Mouse (Mus musculus) c-Kit-positive CD71-positive TER-119-negative erythroid progenitor cells, embryonic 14.5 days (primary cell): ENCODE results near the gene Tff3.

Experiments
- DNase-seq: peaks from one replicate; pipeline ENCODE4 v3.0.0-alpha.2; 2013; ENCODE audit warnings: low read depth

The Tff3 gene

DNA sequence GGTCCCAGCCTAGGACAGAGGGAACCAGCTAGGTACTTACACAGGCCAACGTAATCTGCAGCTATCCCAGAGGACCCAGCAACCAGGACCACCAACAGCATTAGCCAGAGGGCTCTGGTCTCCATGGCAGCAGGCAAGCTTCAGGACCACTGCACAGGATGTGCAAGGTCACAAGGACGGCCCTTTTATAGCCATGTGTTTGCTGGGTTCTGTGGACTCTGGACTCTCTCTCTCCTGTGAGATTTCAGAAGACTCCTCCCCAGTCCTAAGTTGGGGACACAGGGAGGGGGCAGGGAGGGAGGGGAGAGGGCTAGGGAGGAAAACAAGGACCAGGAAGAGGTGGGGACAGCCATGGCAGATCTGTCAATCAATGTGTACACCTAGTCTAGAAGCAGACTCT is at the start of gene Tff3:
Tff3 (minus strand) TSS at position 195 of the 400 bp plus-strand sequence.
- no peak for DNase-seq

DNA sequence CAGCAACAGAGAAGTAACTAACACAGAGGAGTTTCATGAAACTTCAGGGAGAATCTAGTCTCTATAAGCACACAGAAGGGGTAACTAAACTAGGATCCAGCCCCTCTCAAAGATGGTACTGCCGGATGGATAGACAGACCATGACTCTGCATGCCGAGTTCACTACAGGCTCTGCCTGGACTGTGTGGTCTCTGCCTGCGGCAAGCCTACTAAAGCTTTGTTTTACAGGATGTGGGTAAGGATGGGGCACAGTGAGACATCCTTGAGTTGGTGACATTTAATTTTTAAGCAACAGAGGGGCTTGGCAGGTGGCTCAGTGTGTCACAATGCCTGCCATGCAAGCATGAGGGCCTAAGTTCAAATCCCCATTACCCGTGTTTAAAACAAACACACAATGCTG is 46.9 kb upstream of the Tff3 start:
- DNase-seq, result no peak

DNA sequence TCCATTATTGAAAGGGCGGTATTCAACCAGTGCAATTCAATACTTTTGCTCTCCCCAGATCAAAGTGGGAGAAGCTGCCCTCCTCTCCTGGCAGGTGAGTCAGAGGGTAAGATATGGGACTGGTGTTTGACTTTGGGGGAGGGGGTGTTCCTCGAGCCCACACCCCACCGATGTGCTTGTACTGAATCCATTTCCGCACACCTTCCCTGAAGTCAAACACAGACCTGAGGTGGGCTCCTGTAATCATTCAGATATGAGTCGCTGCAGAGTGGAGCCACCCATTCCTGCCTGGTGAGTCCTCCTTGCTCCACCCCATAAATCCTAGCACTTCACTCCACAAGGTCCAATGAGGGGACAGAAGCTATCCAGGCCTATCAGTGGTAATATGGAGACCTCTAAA is 40.4 kb upstream of the Tff3 start:
- DNase-seq, result no peak

DNA sequence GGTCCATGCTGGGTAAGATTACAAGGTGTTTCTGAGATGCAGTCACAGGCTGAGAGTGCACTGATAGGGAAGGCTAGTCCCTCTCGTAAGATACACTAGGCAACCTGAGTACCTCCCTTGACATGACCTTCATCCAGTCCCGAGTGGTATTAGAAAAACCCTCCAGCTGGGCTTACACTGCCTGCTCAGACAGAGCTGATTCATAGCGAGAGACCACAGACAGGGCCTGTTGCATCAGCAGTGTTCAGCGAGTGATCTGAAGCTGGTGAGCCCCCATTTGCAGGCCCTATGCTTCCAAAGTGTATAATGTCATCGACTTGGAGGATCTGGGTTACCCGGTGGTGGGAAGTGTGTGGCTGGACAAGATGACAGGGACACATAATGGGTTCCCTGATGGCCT is 35.7 kb upstream of the Tff3 start, which contains the start of gene Tff1:
Tff1 (minus strand) TSS at position 151 of the 400 bp plus-strand sequence.
- DNase-seq, result no peak

DNA sequence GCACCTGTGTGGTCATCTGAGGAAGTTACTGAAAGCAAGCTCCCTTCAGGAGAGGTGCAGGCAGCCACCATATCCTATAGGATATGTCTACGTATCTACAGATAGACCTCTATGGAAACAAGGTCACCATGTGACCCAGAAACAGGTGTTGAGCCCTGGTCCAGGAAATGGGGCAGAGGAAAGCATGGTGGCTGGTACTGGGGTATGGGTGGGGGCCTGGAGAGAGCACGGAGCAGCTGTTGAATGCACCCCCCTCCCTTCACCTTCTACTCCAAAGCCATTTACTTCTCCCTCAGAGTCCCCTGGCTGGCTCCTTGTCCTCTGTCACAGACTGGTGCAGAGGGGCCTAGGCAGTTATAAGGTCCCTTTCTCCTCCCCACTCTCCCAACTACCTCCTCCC is 34.4 kb upstream of the Tff3 start:
- DNase-seq, result no peak

DNA sequence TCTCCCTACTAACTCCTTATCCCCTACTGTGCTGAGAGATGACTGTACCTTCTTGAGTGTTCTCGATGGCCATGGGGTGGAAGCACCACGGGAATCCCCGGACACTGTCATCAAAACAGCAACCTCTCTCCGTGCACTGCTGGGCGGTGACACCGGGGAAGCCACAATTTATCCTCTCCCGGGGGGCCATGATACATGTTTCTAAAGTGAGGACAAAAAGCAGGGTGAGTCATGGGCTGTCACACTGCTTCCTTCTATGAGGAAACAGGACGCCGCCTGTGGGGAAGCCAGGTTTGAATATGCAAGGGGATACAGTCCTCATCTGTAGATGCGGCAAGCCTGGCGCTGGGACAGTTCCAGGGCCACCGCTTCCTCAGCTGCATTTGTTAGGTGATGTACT is 33.2 kb upstream of the Tff3 start:
- DNase-seq, result no peak

DNA sequence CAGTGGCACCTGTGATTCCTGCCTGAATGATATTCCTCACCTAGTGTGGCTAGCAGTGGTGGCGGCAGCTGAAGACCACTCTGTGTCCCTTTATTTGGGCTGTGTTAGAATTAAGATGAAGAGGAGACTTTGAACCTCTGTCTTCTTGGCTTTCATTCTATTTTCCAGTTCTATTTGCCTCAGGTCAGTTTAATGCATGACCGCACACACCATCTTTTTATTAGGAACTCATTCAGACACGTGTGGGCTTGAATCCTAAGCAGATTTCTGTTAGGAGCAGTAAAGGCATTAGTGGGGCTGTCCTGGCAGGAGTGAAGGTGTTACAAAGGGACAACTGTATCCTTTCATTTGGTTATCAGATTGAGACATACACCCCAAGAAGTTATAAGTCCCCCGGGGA is 30.8 kb upstream of the Tff3 start:
- no peak for DNase-seq

DNA sequence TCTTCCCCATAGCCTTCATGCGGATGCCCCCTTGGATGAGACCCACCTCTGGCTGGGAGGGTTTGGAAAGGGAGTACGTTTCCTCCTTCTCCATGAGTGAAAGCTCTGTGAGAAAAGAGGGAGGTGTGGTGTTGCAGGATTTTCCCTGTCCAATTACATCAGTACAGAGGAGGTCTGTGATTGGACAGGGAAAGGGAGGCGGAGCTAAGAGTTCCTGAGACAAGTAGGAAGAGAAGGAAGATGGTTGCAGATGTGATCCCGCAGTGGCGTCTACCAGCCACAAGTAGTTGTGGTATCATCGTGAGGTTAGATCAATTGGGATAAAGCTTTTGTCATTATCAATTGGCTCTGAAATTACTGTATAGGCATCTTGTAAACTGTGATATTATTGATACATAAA is 28.5 kb upstream of the Tff3 start:
- DNase-seq, result no peak

DNA sequence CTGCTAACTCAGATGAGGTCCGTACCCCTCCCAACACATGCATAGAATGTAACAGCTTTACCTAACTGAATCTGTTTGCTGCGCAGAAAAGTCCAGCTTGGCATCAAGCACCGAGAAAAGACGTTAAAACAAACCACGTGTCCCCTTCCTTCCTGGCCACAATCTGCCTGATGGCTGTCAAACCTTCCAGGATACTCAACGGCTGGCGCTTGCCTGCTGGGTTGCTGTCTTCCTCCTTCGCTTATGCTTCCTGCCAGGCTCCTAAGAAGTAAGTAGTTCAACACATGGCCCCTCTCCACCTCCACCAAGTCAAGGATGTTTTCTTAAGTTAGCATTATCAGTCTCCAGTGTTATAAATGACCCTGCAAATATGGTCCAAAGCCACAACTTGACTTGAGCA is 24.3 kb upstream of the Tff3 start:
- no peak for DNase-seq

DNA sequence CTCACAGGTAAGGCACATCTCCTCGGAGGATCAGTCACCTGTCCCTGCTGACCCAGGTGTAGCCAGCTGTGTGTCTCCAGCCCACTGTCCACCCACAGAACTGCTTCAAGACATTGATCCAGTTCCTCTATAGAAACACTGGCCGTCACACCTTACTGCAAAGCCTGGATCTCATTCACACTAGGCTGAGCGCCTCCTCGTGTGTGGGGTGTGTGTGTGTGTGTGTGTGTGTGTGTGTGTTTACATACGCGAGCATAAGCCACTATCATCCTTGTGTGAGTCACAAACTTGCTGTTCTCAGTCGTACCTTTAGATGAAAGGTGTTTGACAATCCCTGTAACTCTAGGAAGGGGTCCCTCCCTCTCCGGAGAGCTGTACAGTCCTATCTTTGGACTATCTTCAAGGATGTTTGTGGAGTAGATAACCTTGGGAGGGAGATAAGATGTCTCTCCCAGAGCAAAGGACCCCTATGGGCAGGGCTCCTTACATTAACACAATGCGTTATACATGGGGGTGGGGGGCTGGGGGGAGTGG is 23.6 kb upstream of the Tff3 start:
- no peak for DNase-seq

DNA sequence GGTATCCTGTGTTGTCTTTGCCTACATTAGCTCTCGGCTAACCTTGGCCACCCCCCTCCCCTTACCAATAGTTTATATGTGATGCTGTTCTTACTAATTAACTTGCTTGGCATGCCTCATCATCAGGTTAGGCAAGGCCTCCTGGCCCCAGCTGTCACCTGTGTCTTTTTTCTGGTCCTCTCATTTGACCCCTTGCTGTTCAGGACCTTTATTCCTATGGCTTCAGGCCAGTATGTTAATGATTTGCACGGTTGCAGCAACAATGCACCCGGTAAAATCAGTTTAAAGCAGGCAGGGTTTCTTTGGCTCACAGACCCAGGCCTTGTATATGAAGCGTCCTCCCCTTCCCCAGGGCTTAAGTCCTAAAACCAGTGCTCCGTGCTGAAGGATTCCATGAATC is 23.1 kb upstream of the Tff3 start:
- no peak for DNase-seq

DNA sequence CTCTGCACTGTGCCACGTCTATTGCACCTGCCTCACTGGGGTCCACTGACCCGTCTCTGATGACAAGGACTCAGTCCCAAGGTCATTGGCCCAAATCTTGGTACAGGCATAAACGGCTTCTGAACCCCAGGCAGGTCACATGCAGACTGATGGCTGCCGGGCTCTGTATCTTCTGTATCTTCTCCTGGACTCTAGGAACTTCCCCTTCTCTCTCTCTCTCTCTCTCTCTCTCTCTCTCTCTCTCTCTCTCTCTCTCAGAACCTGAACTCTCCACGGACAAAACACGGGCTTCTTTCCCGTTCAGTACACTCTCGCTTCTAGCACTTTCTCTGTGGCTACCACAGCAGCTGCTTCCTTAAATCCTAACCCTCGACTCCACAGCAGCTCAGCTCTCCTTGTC is 16.6 kb upstream of the Tff3 start:
- no peak for DNase-seq

DNA sequence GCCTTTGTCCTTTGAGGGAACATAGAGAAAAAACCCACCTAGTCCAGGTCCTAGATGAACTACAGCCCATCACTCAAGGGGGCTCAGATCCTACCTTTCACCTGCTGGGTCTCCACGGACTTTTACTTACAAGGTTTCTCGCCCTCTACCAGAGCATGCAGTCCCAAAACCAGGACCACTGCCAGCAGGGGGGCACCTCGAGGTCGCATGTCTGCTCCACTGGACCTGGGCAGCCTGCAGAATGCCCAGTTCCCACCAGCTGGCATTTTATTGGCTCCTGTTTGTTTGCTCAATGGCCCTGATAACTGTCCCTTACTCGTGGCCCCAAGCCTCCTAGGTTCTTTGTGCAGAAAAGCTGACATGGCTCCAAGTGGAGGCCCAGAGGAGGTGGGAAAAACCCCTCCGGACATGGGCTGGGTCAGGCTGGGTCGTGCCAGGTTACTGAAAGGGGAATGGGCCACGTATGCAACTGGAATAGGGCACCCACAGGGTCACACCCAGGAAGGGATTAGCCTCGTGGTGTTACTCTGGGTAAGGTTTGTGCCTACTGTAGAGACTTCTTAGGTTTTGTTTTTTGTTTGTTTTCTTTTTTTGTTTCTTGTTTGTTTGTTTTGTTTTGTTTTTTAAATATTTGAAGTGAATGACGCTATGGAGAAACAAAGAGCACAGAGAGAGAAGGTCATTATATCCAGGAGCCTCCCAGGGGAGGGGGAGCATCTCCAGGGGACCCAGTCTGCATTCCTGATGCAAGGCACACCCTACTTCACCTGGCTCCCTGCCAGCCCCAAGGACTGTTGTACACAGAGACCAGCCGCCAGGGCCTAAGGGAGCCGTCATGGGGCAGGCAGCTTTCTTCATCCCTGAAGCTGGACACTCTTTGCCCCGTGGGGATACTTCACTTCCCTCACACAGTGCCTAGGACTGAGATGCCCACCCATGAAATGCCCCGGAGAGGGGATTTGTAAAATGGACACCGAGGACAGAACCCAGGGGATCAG is 14.9 kb upstream of the Tff3 start, which contains the start of gene Tff2:
Tff2 (minus strand) TSS at position 243 of the 998 bp plus-strand sequence.
- no peak for DNase-seq

DNA sequence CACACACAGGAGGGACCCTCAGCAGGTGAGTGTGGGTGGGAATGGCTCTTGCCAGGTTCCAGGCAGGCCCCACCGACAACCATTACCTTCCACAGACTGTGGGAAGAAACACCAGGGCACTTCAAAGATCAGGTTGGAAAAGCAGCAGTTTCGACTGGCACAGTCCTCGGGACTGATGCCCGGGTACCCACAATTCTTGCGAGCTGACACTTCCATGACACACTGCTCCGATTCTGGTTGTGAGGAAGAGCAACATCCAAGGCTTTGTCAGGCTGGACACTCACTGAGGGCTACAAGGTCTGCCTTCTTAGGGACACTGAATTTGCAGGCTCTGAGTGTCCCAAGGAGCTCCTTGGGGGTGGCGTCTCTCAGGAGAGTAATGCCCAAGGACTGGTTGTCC is 12.7 kb upstream of the Tff3 start:
- DNase-seq, result no peak

DNA sequence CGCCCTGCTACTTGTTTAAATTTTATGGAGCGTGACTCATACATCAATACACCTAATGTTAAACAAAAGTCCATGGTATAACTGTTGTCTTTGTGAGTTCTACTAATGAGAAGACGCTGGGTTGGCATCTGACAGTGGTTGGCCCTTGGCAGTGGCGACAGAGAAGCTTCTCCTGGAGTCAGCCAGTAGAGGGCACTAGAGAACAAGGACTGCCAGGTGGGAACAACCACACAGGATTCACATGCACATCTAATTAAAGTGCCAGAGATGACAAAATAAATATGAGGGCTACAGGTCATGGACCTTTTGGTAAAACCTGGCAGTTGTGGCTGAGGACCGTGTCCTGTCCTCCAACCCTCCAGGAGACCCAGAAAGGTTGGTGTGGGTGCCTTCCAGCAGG is 9.0 kb upstream of the Tff3 start:
- peak; percentile 53 for DNase-seq

DNA sequence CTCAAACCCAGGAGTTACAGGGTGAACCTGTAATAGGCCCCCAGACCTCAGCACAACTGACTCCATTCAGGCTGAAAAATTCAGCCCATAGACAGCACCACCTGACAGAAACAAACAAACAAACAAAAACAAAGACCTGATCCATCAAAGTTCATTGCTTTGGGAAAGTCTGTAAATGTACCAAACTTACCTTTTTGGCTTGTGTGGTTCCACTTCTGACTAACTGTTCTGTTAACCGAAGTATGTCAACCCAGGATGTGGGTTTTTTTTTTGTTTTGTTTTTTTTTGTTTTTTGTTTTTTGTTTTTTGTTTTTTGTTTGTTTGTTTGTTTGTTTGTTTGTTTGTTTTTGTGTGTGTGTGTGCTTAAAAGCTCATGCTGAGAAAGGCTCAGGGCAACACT is 7.4 kb upstream of the Tff3 start:
- no peak for DNase-seq

DNA sequence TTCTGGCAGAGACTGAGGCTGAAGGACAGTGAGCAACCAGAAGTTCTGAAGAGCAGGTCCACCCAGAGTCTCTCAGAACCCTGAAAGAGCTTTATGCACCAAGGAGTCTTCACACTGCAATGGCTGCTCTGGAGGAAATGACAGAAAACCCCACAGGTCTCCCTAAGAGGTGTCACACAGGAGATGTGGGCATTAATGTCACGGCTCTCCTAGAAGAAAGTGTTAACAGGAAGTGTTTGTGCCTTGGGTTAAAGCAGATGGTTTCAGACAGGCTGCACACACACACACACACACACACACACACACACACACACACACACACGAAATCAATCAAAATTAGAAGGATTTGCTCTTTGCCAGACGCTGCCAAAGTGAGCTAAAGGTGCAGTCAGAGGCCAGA is 6.8 kb upstream of the Tff3 start:
- no peak for DNase-seq

DNA sequence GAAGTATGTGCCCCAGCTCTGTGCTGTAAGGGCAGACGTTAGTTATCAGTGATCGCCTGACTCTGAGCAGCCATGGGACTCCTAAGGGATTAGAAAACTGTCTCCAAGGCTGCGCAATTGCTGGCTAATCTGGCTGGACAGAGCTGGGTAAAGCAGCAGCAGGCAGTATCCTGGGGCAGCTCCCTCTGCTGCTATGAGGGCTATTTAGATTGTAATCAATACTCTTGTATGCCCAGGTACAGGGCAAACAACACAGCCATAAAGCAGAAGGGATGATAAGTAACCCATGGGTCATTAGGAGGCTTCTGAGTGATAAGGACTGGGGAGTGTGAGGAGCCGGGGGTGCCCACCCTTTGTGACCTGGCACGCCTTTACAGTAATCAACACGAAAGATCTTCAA is 5.5 kb upstream of the Tff3 start:
- DNase-seq, result no peak

DNA sequence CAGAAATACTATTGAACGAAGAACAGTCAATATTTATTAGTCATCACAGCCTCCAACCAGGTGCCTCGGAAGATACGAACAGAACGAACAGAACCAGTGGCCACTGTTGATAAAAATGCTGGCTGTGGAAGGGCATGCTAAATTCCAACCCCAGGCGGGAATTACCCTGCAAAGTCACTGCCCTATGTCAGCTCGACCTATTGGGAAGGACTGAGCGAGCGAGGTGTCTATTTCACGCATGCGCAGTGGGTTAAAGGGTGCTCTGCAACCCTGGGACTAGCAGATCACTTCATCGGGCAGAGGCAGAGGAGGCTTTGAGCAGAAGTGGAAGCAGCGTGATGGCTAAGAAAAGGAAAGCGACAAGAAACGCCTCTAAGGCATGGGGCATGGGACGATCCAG is 4.3 kb upstream of the Tff3 start:
- DNase-seq, result no peak

DNA sequence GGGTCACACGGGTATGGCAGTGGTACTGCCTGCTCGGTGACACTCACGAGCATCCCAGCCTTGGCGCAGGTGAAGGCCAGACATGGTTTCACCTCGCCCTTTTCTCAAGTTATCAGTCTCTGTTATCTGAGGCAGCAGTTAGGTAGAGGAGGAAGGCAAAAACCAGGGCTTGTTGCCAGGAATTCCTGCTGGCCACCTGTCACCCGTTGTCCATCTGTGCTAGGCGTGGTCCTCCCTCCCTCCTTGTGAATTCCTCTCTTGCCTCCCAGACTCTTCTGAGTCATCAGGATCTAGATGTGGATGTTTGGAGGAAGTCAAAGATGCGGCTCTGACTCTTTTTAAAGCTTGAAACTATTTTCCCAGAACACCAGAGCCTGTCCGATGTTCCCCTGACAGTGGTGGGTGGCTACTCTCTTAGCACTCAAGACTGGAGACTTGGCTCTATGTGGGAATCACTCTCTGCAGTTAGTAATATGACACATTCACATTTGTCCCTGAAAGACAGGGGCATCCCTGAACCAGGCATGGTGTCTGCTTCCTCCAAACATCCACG is 1.9 kb upstream of the Tff3 start:
- DNase-seq, result no peak

DNA sequence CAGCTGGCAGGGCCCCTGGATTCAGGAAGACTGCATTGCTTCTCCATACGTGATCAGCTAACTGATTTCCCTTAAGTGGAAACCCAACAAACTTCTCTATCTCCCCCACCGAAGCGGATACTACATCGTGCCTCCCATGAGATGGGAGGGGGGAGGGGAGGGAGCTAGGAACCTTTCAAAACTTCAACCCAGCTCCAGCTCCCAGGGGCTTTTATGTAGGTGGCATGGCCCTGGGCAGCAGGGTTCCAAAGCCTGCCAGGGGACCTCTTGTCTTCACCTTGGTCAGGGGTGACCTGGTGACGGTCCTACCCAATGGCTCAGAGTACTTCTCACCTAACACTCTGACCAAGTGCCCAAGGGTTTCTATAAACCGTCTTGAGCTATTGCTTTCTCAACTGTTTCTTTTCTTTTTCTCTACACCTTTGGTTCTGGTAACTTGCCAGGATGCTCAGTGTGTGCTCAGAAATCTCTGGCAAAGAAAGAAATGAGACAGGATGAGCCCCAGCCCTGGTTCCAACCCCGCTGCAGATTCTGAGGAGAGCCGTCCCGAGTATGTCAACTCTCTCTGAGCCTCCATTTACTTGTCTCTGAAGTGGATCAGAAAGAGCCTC is 633 bp downstream of the Tff3 start:
- no peak for DNase-seq

DNA sequence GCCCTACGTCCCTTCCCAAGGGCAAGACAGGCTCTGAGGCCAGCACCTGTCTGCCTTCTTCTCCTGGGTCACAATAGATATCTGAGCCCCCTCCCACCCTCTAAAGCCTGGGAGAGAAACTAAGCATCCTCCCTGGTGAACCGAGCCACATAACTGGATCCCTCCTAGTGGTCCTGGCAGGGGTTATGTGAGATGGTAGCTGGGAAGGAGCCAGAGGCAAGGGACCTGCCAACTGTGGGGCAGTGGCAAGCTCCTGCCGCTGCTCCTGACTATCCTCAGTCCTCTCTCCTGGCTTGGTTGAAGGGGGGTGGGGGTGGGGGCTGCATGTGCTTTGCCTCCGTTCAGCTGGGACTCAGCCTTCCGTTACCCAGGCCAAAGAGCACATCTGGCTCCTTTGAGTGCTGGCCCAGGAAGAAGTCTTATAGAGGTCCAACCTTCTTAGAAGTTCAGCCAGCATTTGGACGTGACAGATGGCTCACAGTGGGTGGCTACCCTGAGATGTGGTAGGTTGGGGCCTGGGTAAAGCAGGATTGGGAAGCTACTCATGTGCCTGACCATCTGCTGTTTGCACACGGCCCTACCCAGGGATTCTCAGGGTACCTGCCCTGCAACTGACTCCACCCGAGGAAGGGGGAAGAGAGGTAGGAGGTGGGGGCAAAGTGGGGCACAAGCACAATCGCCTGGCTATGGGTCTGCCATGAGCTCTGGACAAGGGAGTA is 3.7 kb downstream of the Tff3 start:
- no peak for DNase-seq
